Mouse (Mus musculus) gonadal fat pad, adult 2 months (tissue): ENCODE data around the gene Zdhhc4. TPM values are rescaled to one million over a fixed set of nuclear protein-coding genes. Genes with fewer than 3 reads are reported as not detected.
A peak's percentile ranks its signal among the peaks of the same experiment; 100 is the strongest.

Experiments used
- DNase-seq: peaks from one replicate; pipeline ENCODE4 v3.0.0-alpha.2; 2012; ENCODE audit warnings: low read depth
- polyA plus RNA-seq: library from polyadenylated mRNA; depleted of rRNA; stranded (reverse); fragments of >200 nt; gene quantifications from 2 replicates; pipeline ENCODE4 v1.2.3, GENCODE M21; 2012

Zdhhc4 gene
- polyA plus RNA-seq, 1 experiment, result 118 TPM

GRCm38 (mm10) chr5:143333872-143334271 lies 4.8 kb upstream of the Zdhhc4 start:
- no peak for DNase-seq

DNA sequence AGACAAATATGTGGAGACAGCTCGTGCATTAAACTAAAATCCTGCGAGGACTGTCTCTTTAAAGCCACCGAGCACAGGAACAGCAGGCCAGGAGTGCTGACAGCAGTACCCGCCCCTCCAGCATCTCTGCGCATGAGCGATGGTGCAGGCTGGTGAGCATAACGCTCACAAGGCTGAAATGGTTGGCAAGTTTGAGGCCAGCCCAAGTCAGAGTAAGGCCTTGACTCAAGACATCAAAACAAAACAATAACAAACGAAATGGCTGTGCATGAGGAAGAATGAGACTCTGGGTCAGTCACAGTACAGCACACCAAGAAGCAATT lies 11.8 kb downstream of the Zdhhc4 start:
- DNase-seq, result no peak

GRCm38 (mm10) chr5:143316605-143317287 lies 12.3 kb downstream of the Zdhhc4 start:
- no peak for DNase-seq

GRCm38 (mm10) chr5:143315514-143315888 lies 13.6 kb downstream of the Zdhhc4 start:
- no peak for DNase-seq

GRCm38 (mm10) chr5:143314730-143315513 lies 14.1 kb downstream of the Zdhhc4 start, which contains the start of gene E130309D02Rik:
Gene E130309D02Rik (minus strand): TSS chr5:143315360.
- DNase-seq, result no peak

DNA sequence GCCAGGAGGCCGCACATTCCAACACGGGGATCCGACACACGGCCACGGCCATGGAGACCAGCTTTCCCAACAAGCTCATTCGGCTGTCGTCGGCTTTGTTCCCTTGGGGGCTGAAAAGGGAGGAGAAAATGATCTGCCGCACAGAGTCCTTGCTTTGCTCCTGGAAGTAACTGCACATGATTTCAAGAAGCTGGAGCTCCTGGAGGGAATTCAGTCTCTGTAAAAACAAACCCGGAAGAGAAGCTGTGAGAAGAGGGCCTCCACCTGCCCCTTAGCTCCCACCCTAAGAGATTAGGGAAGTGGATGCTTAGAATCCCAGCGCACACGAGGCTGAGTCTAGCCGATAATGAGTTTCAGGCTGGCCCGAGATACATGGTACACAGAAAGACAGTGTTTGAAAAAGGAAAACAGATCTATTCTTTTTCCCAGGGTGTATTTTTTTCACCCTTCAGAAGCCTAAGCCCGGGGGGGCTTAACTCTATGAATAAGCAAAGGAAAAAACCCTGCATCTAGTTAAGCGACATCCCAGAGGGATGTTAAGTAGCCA lies 14.8 kb downstream of the Zdhhc4 start:
- DNase-seq, result no peak

DNA sequence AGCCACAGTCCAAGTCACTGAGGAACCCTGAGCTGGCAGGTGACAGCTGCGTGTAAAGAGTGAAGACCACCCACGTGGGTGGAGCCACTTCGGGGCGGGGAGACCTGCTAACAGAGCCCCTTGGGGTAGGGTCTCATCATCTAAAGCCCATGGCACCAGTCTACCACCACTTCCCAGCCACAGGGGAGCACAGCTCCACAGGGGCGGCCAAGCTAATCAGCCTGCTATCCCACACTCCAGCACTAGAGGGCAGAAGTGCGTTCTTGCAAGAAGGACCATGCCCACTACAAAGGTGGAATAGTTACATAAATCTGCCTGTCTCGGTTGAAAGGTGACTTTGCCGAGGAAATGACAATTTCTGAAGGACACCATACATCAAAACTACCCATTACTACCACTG lies 17.2 kb downstream of the Zdhhc4 start:
- no peak for DNase-seq

DNA sequence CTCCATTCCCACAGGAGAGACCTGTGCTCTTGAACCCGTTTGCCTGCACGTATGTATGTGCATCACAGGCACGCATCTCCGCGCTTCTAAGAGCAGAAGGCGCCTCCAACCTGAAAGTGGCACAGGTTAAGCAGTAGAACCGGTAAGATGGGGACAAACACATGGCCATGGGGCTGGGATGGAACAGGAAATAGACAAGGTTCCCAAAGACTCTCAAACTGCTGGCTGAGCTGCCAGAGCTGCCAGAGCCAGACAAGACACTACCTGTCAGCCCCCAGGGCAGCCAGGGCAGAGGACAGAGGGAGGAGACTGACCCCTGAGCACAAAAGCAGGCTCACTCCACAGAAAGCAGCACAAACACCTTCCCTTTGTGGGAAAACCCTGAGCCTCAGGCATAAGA lies 19.1 kb downstream of the Zdhhc4 start:
- DNase-seq, result peak; percentile 72

DNA sequence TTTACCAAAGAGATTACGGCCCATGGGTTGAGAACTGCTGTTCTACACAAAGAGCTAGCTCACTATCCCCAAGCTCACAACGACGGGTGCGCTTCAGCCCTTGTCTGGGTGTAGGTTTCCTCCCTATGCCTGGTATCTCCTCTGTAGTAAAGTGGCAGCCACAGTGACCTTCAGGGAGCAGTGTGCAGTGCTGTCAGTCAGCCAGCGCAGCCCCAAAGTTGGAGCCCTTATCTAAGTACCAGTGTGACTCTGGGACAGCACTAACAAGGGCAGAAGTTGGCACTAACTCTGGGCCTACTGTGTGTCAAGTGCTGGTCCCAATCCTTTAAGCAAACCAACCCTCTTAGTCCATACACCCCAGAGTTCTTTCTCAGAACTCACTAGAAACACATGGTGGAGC lies 20.2 kb downstream of the Zdhhc4 start:
- DNase-seq, result no peak

GRCm38 (mm10) chr5:143304251-143304650 lies 24.8 kb downstream of the Zdhhc4 start:
- DNase-seq, result no peak

DNA sequence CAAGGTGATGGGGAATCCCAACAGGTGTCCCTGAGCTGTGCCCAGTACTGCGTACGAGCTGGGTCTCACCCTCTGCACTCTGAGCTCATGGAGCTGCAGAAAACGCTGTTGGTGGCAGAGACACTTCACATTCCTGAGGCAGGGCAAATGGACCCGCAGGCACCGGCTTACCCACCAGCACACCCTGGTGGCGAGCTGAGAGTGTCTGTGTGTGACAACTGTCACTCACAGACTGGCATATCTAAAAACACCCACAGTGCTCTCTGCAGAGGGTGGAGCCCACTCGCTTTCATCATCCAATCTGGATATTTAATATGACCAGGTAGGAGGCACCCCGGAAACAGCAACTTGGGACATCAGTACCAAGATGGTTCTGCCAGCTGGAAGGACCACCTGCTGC lies 27.8 kb downstream of the Zdhhc4 start:
- DNase-seq, result no peak

DNA sequence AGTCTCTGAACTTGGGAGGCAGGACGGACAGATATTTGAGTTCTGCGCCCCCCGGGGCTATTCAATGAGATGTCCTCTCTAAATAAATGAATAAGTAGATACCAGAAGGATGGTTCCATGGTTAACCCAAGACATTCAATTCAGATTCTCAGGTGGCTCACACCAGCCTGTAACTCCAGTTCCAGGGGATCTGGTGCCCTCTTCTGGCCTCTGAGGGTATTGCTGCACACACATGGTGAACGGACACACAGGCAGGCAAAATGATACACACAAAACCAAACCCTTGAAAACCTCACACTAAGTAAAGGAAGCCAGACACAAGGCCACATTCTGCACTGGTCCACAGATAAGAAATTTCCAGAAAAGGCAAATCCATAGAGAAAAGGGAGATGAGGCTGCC lies 29.4 kb downstream of the Zdhhc4 start:
- no peak for DNase-seq

- no peak for DNase-seq
These were observed 30.7 kb downstream of the Zdhhc4 start for GRCm38 (mm10) chr5:143298391-143298790.

DNA sequence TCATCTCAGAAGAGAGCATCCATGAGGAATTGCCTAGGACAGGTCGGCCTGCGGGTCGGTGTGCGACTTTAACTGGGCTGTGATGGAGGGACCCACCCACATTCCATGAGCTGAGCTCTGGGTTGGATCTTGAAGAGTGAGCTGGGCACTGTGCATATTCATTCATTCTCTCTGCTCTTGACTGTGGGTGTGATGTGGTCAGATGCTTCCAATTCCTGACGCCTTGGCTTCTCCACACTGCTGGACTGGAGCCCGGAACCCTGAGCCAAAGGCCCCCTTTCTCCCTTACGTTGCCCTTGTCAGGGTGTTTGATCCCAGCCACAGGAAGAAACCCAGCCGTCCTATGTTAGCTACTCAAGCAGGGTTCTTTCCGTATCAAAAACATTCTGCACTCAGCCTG lies 31.1 kb downstream of the Zdhhc4 start:
- DNase-seq, result no peak

DNA sequence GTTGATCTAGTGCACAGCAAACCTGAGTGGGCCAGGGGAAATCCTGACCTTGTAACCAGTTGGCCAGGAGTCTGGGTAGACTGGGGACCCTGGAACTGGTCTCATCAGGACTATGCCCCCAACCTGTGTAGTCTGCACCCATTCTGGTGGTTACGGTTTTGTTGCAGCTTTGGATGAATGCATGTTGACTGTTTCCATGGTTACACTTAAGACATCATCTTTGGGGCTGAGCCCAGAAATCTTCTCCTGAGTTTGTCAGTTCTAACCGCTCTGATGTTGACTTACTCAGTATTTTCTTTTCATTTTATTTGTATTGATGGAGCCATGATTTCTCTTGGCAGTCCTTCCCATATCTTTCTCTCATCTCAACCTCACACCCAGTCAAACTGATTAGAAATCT lies 33.7 kb downstream of the Zdhhc4 start:
- no peak for DNase-seq

GRCm38 (mm10) chr5:143294862-143295261 lies 34.2 kb downstream of the Zdhhc4 start:
- DNase-seq, result no peak

GRCm38 (mm10) chr5:143293404-143293803 lies 35.7 kb downstream of the Zdhhc4 start, which contains the start of gene Zfp853:
Gene Zfp853 (minus strand): TSS chr5:143293623.
- no peak for DNase-seq

DNA sequence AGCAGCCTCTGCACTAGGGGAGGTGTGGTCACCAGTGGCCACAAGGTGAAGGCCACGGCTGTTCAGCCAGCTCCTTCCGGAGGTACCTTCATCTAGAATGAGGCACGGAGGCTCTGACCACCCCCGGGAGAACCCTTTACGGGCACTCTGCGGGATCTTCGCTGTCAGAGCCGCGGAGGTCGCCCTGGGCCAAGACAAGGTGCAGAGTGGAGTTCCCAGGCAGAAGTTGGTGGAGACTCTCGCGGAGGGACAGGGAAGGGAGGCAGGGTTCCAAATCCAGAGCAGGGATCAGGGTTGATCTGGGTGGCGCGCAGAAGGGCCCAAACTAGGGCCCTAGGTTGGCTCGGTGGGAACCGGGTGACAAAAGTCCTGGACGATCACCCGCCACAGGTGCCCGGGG lies 36.2 kb downstream of the Zdhhc4 start:
- no peak for DNase-seq

GRCm38 (mm10) chr5:143289299-143289698 lies 39.8 kb downstream of the Zdhhc4 start:
- no peak for DNase-seq

DNA sequence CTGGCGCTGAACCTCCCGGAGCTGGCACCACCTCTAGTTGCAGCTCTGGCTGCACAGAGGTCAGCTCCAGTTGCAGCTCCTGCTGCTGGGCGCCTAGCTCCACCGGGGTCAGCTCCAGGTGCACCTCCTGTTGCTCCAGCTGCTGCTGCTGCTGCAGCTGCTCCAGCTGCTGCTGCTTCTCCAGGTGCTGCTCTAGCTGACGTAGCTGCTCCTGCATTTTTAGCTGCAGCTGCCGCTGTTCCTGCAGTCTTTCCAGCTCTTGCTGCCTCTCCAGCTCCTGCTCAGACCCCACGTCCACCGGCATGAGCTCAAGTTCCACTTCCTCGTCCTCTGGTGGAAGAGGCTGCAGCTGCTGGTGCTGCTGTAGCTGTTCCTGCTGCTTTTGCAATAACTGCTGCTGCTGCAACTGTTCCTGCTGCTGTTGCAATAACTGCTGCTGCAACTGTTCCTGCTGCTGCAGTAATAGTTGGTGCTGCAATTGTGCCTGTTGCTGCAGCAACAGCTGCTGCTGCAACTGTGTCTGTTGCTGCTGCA lies 40.6 kb downstream of the Zdhhc4 start:
- DNase-seq, result no peak

DNA sequence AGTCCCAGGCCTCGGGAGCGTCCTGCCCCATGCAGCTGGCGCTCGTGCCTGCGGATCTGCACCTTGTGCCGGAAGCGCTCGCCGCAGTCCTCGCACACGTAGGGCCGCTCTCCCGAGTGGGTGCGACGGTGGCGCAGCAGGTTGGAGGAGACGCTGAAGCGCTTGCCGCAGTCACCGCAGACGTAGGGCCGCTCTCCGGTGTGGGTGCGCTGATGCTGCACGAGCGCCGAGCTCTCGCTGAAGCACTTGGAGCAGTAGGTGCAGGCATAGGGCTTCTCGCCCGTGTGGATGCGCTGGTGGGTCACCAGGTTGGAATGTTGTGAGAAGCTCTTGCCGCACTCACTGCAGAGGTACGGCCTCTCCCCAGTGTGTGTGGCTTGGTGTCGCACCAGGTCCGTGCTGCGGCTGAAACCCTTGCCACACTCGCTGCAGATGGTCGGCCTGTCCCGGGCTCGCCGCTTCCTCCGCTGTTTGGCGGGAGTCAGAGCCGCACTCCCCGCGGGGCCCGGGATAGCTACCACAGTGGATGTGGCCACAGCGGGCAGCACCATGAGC lies 41.2 kb downstream of the Zdhhc4 start:
- DNase-seq, result no peak

GRCm38 (mm10) chr5:143284762-143285161 lies 44.3 kb downstream of the Zdhhc4 start:
- no peak for DNase-seq

- DNase-seq, result no peak
These were observed 49.8 kb downstream of the Zdhhc4 start for GRCm38 (mm10) chr5:143279247-143279646.
